Mouse (Mus musculus) cerebellum, postnatal 36 days (tissue): Measurements from ENCODE around the gene Hsd17b1.

Experiments
- DNase-seq, 2 experiments: peaks; one replicate each; pipeline ENCODE4 v3.0.0; 2021 to 2022; ENCODE audit warnings: mixed read lengths in 2 of 2

Gene Hsd17b1

GRCm38 (mm10) chr11:101078121-101078520 lies at the start of gene Hsd17b1:
Hsd17b1 (plus strand) TSS chr11:101078411.
- DNase-seq, result no peak

GRCm38 (mm10) chr11:101029320-101029719 lies 48.9 kb upstream of the Hsd17b1 start:
- peak in 1 of 2 experiments; percentile 39 for DNase-seq

GRCm38 (mm10) chr11:101030136-101030807 lies 47.9 kb upstream of the Hsd17b1 start:
- peak in 1 of 2 experiments; percentile 0 for DNase-seq

- no peak for DNase-seq
These were observed 47.4 kb upstream of the Hsd17b1 start for GRCm38 (mm10) chr11:101030808-101031156.

GRCm38 (mm10) chr11:101031470-101031869 lies 46.7 kb upstream of the Hsd17b1 start:
- DNase-seq, result no peak

GRCm38 (mm10) chr11:101033856-101034500 lies 44.2 kb upstream of the Hsd17b1 start:
- no peak for DNase-seq

- DNase-seq, result no peak
These were observed 43.4 kb upstream of the Hsd17b1 start for GRCm38 (mm10) chr11:101034614-101035327.

- DNase-seq, result no peak
These were observed 42.9 kb upstream of the Hsd17b1 start for GRCm38 (mm10) chr11:101035328-101035695.

- DNase-seq, result no peak
These were observed 40.4 kb upstream of the Hsd17b1 start for GRCm38 (mm10) chr11:101037795-101038194.

- no peak for DNase-seq
These were observed 32.4 kb upstream of the Hsd17b1 start for GRCm38 (mm10) chr11:101045826-101046225.

GRCm38 (mm10) chr11:101046440-101046839 lies 31.8 kb upstream of the Hsd17b1 start:
- DNase-seq, result no peak

- no peak for DNase-seq
These were observed 30.7 kb upstream of the Hsd17b1 start for GRCm38 (mm10) chr11:101047502-101047901.

GRCm38 (mm10) chr11:101050359-101050758 lies 27.9 kb upstream of the Hsd17b1 start:
- peak; percentile 65 to 70 for DNase-seq

- DNase-seq, result peak; percentile 43 to 45
These were observed 27.1 kb upstream of the Hsd17b1 start for GRCm38 (mm10) chr11:101051051-101051493.

- DNase-seq, result peak in 1 of 2 experiments; percentile 41
These were observed 26.6 kb upstream of the Hsd17b1 start for GRCm38 (mm10) chr11:101051617-101052016.

GRCm38 (mm10) chr11:101052751-101053473 lies 25.3 kb upstream of the Hsd17b1 start:
- no peak for DNase-seq

GRCm38 (mm10) chr11:101053974-101054373 lies 24.2 kb upstream of the Hsd17b1 start:
- DNase-seq, result no peak

GRCm38 (mm10) chr11:101055418-101055817 lies 22.8 kb upstream of the Hsd17b1 start:
- no peak for DNase-seq

GRCm38 (mm10) chr11:101056885-101057284 lies 21.3 kb upstream of the Hsd17b1 start:
- no peak for DNase-seq

- DNase-seq, result peak; percentile 89 to 95
These were observed 20.4 kb upstream of the Hsd17b1 start for GRCm38 (mm10) chr11:101057860-101058259.

GRCm38 (mm10) chr11:101058726-101059125 lies 19.5 kb upstream of the Hsd17b1 start:
- no peak for DNase-seq

- DNase-seq, result no peak
These were observed 18.7 kb upstream of the Hsd17b1 start for GRCm38 (mm10) chr11:101059473-101059872.

GRCm38 (mm10) chr11:101060126-101060525 lies 18.1 kb upstream of the Hsd17b1 start:
- DNase-seq, result peak; percentile 57 to 67
